Mouse (Mus musculus) gastrocnemius, postnatal 14 days (tissue): ENCODE data around the gene Abca14. TPM values are rescaled to one million over a fixed set of nuclear protein-coding genes. Genes with fewer than 3 reads are reported as not detected.

Experiments
- total RNA-seq, 2 experiments: library from RNA; stranded (reverse); gene quantifications; 2 replicates each; pipeline ENCODE4 v1.2.3; 2021

Abca14 gene
- total RNA-seq, 2 experiments from 2014 or later = not detected

Other genes with a start within 250 kb of the Abca14 start
- not detected for gene Dnah3, start 108.7 kb upstream of the Abca14 start, total RNA-seq
- 1 to 10 TPM; 8.1 to 8.2 TPM for gene Tmem159, start 101.6 kb upstream of the Abca14 start, total RNA-seq
- under 1 TPM; 0.51 to 0.84 TPM for gene Zp2, start 58.7 kb upstream of the Abca14 start, total RNA-seq
- gene Anks4b, start 30.1 kb upstream of the Abca14 start, total RNA-seq = under 1 TPM in 1 of 2 experiments, not detected in 1; 0.04 TPM
- gene Crym, start 1.9 kb upstream of the Abca14 start, total RNA-seq = 1 to 10 TPM; 8.5 to 9.5 TPM
- gene Abca15, start 124.7 kb downstream of the Abca14 start, total RNA-seq = not detected
- gene Abca16, start 205.7 kb downstream of the Abca14 start, total RNA-seq = not detected